Mouse (Mus musculus): Measurements from ENCODE around the gene Tatdn3. TPM values are rescaled to one million over a fixed set of nuclear protein-coding genes. Genes with fewer than 3 reads are reported as not detected.

Tatdn3 gene
- total RNA-seq, 2 experiments from 2014 or later, result 38.4 to 48.7 TPM

DNA sequence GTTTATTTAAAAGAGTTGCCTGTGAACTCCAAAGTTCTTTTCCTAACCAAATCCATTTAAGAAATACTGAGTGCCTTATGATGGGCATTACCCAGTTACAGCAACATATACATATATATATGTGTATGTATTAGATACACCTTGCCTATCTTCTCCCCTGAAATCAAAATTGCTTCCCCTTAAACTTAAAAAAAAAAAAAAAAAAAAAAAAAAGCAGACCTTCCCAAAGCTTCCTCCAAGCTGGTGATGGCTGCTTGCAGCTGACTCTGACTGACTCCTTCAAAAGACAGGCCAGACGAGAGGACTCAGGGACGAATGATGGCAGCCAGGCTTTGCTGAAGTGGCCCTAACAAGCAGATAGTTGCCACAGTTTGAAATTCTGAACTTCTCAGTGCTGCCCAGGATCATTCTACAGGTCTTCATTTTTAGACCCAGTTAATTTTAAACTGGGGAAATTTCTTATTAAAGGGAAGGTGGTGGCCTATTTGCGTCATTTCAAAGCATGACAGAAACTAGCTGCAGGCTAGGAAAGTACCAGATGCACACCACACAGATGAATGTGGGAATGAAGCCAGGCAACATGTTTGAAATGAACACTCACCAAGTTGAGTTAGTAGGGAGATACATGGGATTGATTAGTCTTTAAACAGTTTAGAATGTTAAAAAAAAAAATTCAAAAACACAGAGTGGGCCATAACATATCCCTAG is 42.4 kb downstream of the Tatdn3 start:
- Histone ChIP-seq H3K4me3 (no peak overlapping the region), H3K27ac (peak overlapping the region; percentile 58)
- peak in 1 of 2 experiments; percentile 56 for DNase-seq (ENCODE audit: low spot score in 2 of 2)
- no peak for TF ChIP-seq CTCF (conservative IDR thresholded peaks at IDR 0.05)

DNA sequence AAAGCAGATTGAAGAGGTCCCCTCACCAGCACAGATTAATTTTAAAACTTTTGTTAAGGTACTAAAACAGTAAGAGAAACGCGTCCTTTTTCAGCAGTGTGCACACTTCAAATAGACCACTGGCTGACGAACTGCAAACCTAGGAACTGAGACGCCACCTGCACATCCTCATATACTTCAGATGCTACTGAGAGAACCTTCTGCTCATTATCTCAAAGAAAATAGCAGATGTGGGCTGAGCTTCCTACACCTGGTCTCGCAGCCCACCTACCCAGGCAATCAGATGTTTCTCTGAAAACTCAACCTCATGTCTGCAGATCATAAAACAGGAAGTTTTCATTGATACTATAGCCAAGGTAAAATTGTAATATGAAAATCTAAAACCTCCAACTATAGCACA is 42.9 kb downstream of the Tatdn3 start:
- no peak for DNase-seq (ENCODE audit: low spot score in 2 of 2)
- TF ChIP-seq CTCF (conservative IDR thresholded peaks at IDR 0.05), result no peak

DNA sequence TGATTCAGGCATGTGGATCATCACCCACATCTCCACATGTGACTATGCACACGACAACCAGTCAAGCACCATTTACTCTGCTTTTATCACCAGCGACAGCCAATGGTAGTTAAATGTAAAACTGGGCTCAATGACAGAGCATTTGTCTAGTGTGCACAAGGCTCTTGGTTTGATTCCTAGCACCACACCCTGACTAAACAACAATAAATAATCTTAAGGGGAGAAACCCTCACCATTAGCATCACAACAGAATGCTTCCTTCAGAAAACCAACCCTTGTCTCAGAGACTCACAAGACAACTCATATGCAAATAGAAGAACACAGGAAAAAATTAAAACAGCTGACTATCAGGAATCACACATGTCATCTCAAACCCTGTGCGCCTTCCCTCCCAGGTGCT is 48.5 kb downstream of the Tatdn3 start:
- no peak overlapping the region for H3K27ac ChIP-seq
- no peak for TF ChIP-seq CTCF (conservative IDR thresholded peaks at IDR 0.05)
- H3K4me3 ChIP-seq, result no peak overlapping the region
- DNase-seq (ENCODE audit: low spot score in 2 of 2), result no peak

More for the DNA sequence above, 42.9 kb downstream of the Tatdn3 start:
- Histone ChIP-seq H3K4me3 (no peak overlapping the region), H3K27ac (peak overlapping the region; percentile 58)

DNA sequence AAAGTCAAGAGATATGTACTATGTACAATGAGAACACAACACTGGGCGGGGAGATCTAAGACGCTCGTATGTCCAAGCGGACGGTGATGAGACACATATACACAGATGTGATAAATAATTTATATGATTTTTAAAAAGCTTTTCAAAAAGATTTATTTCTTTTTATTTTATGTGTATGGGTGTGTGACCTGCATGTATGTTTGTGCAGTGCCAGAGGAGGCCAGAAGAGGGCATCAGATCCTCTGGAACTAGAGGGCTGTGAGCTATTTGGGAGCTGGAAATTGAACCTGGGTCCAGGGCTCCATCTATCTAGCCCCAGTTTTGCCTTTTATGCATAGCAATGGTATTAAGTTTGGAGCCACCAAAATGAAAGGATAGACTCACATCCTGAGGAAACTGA is 54.0 kb downstream of the Tatdn3 start:
- TF ChIP-seq CTCF (conservative IDR thresholded peaks at IDR 0.05), result peak; percentile 66
- no peak overlapping the region for H3K27ac ChIP-seq
- no peak for DNase-seq (ENCODE audit: low spot score in 2 of 2)
- H3K4me3 ChIP-seq, result no peak overlapping the region

DNA sequence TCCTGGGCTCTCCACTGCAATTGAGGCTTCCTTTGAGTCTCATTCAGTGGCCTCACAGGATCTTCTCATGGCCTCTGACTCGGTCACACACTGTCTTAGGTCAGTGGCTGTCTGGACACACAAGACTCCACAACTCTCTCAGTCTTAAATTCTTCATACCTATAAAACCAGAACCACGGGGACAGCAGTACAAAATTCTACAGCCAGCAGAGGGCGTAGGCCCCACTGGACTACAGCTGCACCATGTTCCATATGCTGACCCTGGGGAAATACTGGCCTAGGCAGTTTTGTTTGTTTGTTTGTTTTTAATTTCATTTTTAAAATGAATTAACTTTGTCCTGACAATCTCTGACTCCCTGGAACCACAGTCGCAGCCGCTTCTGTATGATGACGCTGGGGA is 60.5 kb downstream of the Tatdn3 start:
- no peak for DNase-seq (ENCODE audit: low spot score in 2 of 2)
- TF ChIP-seq CTCF (conservative IDR thresholded peaks at IDR 0.05), result peak; percentile 66
- Histone ChIP-seq H3K27ac (no peak overlapping the region), H3K4me3 (no peak overlapping the region)

DNA sequence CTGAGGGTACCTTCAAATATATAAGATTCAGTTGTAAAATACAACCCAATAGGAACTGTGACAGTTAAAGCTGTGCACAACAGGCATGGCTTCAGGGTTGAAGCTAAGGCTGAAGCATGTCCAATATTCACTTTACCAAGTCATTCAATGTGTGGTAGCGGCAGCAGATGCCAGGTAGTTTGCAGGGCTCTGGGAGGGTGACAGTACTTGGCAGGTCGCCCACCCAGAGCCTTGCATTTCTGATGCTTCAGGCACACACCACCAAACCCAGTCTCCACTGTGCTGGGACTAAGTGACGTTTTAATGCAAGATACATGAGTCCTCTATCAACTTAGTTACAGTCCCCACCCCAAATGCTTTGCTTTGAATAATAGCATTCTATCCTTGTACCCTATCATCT is 62.0 kb downstream of the Tatdn3 start:
- no peak for DNase-seq (ENCODE audit: low spot score in 2 of 2)
- Histone ChIP-seq H3K4me3 (no peak overlapping the region), H3K27ac (no peak overlapping the region)
- TF ChIP-seq CTCF (conservative IDR thresholded peaks at IDR 0.05), result no peak

DNA sequence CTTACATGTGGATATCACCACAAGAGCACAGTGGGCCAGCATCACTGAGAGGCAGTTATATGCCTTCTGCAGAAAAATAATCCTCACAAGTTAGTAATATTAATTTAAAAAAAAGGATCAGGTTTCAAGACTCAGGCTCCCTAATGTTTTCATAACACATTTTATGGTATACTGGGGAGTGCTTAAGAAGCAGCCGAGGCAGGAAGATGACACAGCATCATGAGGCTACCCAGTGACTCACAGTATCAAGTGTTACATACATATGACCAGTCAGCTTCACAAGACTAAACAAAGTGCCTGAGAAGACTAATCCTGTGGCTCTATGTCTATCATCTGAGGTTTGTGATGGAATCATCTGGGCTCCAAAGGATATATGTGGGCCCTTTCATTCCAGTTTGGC is 64.7 kb downstream of the Tatdn3 start:
- no peak overlapping the region for H3K27ac ChIP-seq
- DNase-seq (ENCODE audit: low spot score in 2 of 2), result no peak
- no peak for TF ChIP-seq CTCF (conservative IDR thresholded peaks at IDR 0.05)
- no peak overlapping the region for H3K4me3 ChIP-seq

DNA sequence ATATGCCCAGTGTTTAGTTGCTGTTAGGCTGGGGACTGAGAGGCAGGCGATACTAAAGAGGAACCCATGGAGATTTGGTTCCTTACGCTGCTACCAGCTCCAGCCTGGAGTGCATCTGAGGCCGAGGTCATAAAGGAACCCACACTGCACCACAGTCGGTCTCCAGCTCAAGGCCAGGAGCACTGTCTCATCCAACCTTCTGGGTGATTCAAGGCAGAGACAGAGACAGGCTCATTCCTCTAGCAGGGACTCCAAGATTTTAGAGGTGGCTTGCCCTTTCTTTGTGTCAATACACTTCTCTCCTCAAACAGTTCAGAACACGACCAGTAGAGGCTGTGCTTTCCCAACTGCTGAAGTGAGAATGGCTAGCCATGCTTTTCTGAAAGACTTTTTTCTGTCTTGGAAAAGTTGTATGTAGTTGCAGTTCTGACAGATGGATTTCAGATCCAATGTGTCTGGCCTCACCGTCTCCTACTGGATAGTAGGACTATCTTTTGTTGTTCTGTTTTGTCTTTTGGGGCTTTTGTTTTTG is 66.3 kb downstream of the Tatdn3 start:
- Histone ChIP-seq H3K27ac (no peak overlapping the region), H3K4me3 (no peak overlapping the region)
- no peak for DNase-seq (ENCODE audit: low spot score in 2 of 2)
- TF ChIP-seq CTCF (conservative IDR thresholded peaks at IDR 0.05), result peak; percentile 71

Other genes starting within 250 kb of the Tatdn3 start
- 10 to 100 TPM; 83.7 to 85.8 TPM for gene Rps6kc1, start 151.2 kb downstream of the Tatdn3 start, total RNA-seq (2021)
- 10 to 100 TPM; 53.1 to 60.0 TPM for gene Angel2, start 137.8 kb downstream of the Tatdn3 start, total RNA-seq (2021)
- gene Vash2, start 83.6 kb downstream of the Tatdn3 start, total RNA-seq (2021), result 1 to 10 TPM; 1.6 to 1.7 TPM
- gene Flvcr1, start 36.8 kb downstream of the Tatdn3 start, total RNA-seq (2021), result 10 to 100 TPM; 16.9 to 18.9 TPM
- gene Spata45, start 26.3 kb downstream of the Tatdn3 start, total RNA-seq (2021), result not detected
- 1 to 10 TPM in 1 of 2 experiments, under 1 TPM in 1; 0.87 to 1.3 TPM for gene Nsl1, start 80 bp upstream of the Tatdn3 start, total RNA-seq (2021)
- 1 to 10 TPM in 1 of 2 experiments, under 1 TPM in 1; 0.98 to 1.7 TPM for gene Batf3, start 34.9 kb upstream of the Tatdn3 start, total RNA-seq (2021)
- gene Fam71a, start 101.9 kb upstream of the Tatdn3 start, total RNA-seq (2021), result not detected
- under 1 TPM; 0.52 to 0.67 TPM for gene Atf3, start 155.1 kb upstream of the Tatdn3 start, total RNA-seq (2021)